Mouse (Mus musculus) hindbrain, embryonic 12.5 days (tissue): ENCODE results near the gene Qrsl1. TPM values are rescaled to one million over a fixed set of nuclear protein-coding genes. Genes with fewer than 3 reads are reported as not detected.

Source experiments
- ATAC-seq: fragments of 200-750 bp; cut with Nextera tagmentation; 2 replicates; pipeline ENCODE4 v1.8.0; 2017; ENCODE audit warnings: moderate TSS enrichment; ENCODE audit not compliant: low FRiP score
- H3K27ac ChIP-seq: fragments of 300-500 bp; sonication (generic); 2 replicates; pipeline ENCODE4 v1.5.1; 2016; ENCODE audit warnings: mild to moderate bottlenecking
- H3K27me3 ChIP-seq: fragments of 300-500 bp; sonication (generic); 2 replicates; pipeline ENCODE4 v1.6.1; 2016; ENCODE audit warnings: mild to moderate bottlenecking
- H3K36me3 ChIP-seq: fragments of 300-500 bp; sonication (generic); 2 replicates; pipeline ENCODE4 v1.6.1; 2016; ENCODE audit warnings: mild to moderate bottlenecking
- H3K4me1 ChIP-seq: fragments of 300-500 bp; sonication (generic); 2 replicates; pipeline ENCODE4 v1.6.1; 2016
- H3K4me2 ChIP-seq: fragments of 300-500 bp; sonication (generic); replicated peaks from 2 replicates; pipeline ENCODE4 v1.6.1; 2016; ENCODE audit warnings: mild to moderate bottlenecking
- H3K4me3 ChIP-seq: fragments of 300-500 bp; sonication (generic); 2 replicates; pipeline ENCODE4 v1.5.1; 2016; ENCODE audit warnings: mild to moderate bottlenecking
- H3K9ac ChIP-seq: fragments of 300-500 bp; sonication (generic); 2 replicates; pipeline ENCODE4 v1.6.1; 2016; ENCODE audit warnings: mild to moderate bottlenecking, moderate library complexity
- H3K9me3 ChIP-seq: fragments of 300-500 bp; sonication (generic); replicated peaks from 2 replicates; pipeline ENCODE4 v1.6.1; 2016; ENCODE audit warnings: mild to moderate bottlenecking
- WGBS: fragments of 180-500 bp; shearing (Covaris S2); methylation state at CpG from one replicate; pipeline ENCODE4 v1.1.7; 2016; 5-methylcytosine and 5-hydroxymethylcytosine counted together
- polyA plus RNA-seq: library from polyadenylated mRNA; unstranded; fragments of >200 nt; fragmentation: Nextera tagmentation; extraction: Ambion mirVana; gene quantifications from 2 replicates; pipeline ENCODE4 v1.2.1, GENCODE M21; 2016

Gene Qrsl1
- polyA plus RNA-seq, 1 experiment from 2014 or later: 24.1 TPM

DNA sequence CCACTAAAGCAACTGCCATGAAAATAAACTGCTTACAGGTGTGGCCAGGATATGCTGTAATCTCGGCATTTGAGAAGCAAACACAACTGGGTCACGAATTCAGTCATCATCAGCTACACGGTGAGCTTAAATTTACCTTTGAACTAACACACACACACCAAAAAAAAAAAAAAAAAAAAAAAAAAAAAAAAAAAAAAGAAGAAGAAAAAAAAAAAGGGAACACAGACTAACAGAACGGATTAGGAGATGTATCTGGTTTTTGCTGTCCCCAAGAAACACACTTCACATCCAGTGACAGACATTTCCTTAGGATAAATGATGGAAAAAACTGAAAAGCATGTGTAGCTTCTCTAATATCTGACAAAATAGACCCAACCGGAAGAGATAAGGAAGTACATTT is 49.6 kb downstream of the Qrsl1 start:
- no peak for ATAC-seq
- H3K4me2 ChIP-seq: no peak overlapping the region
- no peak overlapping the region for H3K9ac ChIP-seq
- no peaks in the 10 kb centered on the region for H3K27me3 ChIP-seq
- H3K9me3 ChIP-seq: no peaks in the 10 kb centered on the region
- H3K4me1 ChIP-seq: no peaks in the 10 kb centered on the region
- no peak overlapping the region for H3K4me3 ChIP-seq
- 90% methylated on average over 5 of the region's 5 CpGs for WGBS
- no peaks in the 10 kb centered on the region for H3K36me3 ChIP-seq
- H3K27ac ChIP-seq: no peak overlapping the region

- ATAC-seq: no peak
- Histone ChIP-seq H3K27me3 (no peaks in the 10 kb centered on the region), H3K4me2 (no peak overlapping the region), H3K4me3 (no peak overlapping the region), H3K36me3 (no peaks in the 10 kb centered on the region), H3K9ac (no peak overlapping the region), H3K27ac (no peak overlapping the region), H3K4me1 (no peaks in the 10 kb centered on the region), H3K9me3 (no peaks in the 10 kb centered on the region)
- WGBS: 89% methylated on average over 3 of the region's 3 CpGs
These were observed 52.1 kb downstream of the Qrsl1 start for GRCm38 (mm10) chr10:43849478-43849877.

DNA sequence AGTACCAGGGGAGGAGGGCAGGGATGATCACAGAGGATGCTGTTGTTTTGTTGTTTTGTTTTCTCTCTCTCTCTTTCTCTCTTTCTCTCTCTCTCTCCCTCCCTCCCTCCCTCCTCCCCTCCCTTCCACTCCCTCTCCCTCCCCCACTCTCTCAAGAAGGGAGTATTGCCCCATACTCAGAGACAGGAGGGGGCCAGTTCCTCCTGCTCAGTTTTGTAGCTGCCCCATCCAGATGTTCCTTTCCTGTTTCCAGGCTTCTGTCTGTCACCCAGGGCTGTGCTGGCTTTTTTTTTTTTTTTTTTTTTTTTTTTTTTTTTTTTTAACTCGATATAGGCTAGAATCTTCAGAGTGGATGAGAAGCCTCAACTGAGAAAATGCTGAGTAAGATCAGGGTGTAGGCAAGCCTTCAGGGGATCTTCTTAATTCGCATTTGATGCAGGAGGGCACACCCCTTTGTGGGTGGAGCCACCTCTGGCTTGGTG is 55.4 kb downstream of the Qrsl1 start:
- no peak overlapping the region for H3K4me3 ChIP-seq
- WGBS: 75% methylated on average over 2 of the region's 2 CpGs
- no peak overlapping the region for H3K27ac ChIP-seq
- no peak overlapping the region for H3K4me2 ChIP-seq
- H3K27me3 ChIP-seq: no peaks in the 10 kb centered on the region
- no peak for ATAC-seq
- no peak overlapping the region for H3K9ac ChIP-seq
- no peaks in the 10 kb centered on the region for H3K36me3 ChIP-seq
- H3K9me3 ChIP-seq: no peaks in the 10 kb centered on the region
- H3K4me1 ChIP-seq: no peaks in the 10 kb centered on the region

- H3K4me3 ChIP-seq: no peak overlapping the region
- H3K4me1 ChIP-seq: no peaks in the 10 kb centered on the region
- no peaks in the 10 kb centered on the region for H3K27me3 ChIP-seq
- no peak overlapping the region for H3K27ac ChIP-seq
- no peak for ATAC-seq
- H3K9ac ChIP-seq: no peak overlapping the region
- no peaks in the 10 kb centered on the region for H3K9me3 ChIP-seq
- no peak overlapping the region for H3K4me2 ChIP-seq
- WGBS: 73% methylated on average over 3 of the region's 3 CpGs
- no peaks in the 10 kb centered on the region for H3K36me3 ChIP-seq
These were observed 56.1 kb downstream of the Qrsl1 start for GRCm38 (mm10) chr10:43845442-43845841.

DNA sequence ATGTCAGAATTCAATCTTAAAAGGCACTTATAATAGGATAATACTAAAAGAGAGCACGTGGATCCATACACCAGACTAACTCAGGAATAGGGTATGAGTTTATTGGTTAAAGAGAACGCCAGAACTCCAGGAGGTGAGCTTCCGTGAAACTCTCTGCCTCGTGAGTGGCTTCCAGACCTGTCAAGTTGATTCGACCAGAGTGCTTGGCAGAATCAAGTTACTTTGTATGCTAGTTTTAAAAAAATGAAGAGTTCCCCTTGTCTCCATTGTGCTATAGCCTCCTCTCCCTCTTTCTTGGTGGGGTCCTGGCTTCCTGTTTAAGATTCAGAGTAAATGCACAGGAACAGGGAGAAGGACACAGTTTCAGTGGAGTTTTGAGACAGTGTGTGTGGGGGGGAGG is 60.1 kb downstream of the Qrsl1 start:
- Histone ChIP-seq H3K9me3 (no peaks in the 10 kb centered on the region), H3K27me3 (no peaks in the 10 kb centered on the region), H3K9ac (no peak overlapping the region), H3K27ac (no peak overlapping the region), H3K4me1 (no peaks in the 10 kb centered on the region), H3K4me3 (no peak overlapping the region), H3K36me3 (no peaks in the 10 kb centered on the region), H3K4me2 (no peak overlapping the region)
- no peak for ATAC-seq
- WGBS: 82% methylated on average over 5 of the region's 5 CpGs

DNA sequence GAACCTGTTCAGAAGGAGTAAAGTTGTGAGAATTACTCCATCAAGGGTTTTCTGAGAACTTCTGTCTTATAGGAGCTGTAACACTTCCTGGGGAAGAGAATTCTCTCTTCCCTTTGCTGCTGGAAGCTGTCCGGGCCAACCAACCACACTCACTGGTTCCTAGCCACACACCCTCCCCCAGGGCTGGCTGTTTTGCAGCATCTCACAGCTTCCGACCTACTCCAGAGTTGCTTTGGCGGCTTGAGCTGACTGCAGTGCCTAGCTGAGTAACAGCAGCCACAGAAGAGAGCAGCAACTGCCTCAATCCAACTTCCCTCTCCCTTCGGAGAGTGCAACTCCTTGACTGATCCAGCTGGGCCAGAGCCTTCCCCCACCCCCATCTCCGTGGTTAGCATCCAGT is 68.7 kb downstream of the Qrsl1 start:
- Histone ChIP-seq H3K4me3 (no peak overlapping the region), H3K36me3 (no peaks in the 10 kb centered on the region), H3K4me2 (no peak overlapping the region), H3K9me3 (no peaks in the 10 kb centered on the region), H3K27me3 (no peaks in the 10 kb centered on the region), H3K27ac (no peak overlapping the region), H3K4me1 (no peaks in the 10 kb centered on the region), H3K9ac (no peak overlapping the region)
- no peak for ATAC-seq
- WGBS: 25% methylated on average over 5 of the region's 5 CpGs

DNA sequence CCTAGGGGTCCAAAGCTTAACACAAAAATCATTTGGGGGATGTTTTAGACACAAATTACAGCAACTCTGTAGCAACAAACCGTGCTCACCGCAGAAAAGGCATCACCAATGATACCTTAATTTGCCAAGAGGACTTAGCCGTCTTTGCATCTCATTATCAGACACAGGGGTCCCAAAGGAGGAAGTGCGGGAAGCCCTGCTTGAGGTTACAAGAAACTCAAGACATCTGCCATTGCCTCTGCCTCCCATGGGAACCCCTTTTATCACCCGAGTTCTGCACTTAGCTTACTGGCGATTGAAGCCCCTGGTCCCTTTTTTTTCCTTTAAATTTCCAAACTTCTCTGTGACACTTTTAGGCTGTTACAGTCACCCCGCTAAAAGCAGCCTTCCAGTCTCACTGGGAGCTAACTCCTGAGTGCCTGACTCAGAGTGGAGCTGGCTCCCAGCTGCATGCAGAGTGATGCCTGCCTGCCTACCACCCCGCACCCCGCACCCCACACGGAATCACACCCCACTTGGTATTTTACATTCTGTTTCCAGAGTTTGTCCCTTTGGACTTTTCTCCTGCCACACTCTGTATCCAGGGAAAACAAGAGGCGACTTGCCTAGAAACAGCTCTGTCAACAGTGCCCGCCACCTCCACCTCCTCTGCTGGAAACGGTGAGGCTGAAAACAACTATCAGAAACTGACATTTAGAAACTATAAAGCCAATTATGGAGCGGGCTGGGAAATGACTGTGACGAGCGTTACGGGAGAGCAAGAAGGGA is 71.1 kb downstream of the Qrsl1 start:
- H3K9me3 ChIP-seq: no peaks in the 10 kb centered on the region
- no peak for ATAC-seq
- H3K36me3 ChIP-seq: no peaks in the 10 kb centered on the region
- H3K9ac ChIP-seq: no peak overlapping the region
- H3K4me1 ChIP-seq: no peaks in the 10 kb centered on the region
- no peaks in the 10 kb centered on the region for H3K27me3 ChIP-seq
- WGBS: 47% methylated on average over 17 of the region's 17 CpGs
- no peak overlapping the region for H3K4me2 ChIP-seq
- H3K27ac ChIP-seq: no peak overlapping the region
- H3K4me3 ChIP-seq: no peak overlapping the region

DNA sequence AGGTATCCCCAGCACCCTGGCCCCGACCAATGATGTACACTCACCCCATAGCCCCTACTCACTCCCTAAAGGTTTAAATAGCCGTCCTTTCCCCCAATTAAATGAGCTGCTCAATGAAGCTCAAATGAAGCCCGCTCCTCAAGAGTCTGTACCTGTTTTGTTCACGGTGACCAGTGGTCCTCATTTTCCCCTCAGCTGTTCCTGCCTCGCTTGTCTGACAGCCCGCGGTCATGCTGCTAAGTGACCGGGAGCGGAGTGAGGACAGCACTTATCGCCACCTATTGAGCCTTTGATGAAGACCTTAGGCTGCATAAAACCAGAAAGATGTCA is 72.9 kb downstream of the Qrsl1 start:
- no peak for ATAC-seq
- H3K4me3 ChIP-seq: no peak overlapping the region
- H3K9me3 ChIP-seq: no peaks in the 10 kb centered on the region
- WGBS: 95% methylated on average over 10 of the region's 10 CpGs
- no peak overlapping the region for H3K4me2 ChIP-seq
- no peaks in the 10 kb centered on the region for H3K27me3 ChIP-seq
- no peaks in the 10 kb centered on the region for H3K4me1 ChIP-seq
- no peak overlapping the region for H3K9ac ChIP-seq
- no peak overlapping the region for H3K27ac ChIP-seq
- no peaks in the 10 kb centered on the region for H3K36me3 ChIP-seq

DNA sequence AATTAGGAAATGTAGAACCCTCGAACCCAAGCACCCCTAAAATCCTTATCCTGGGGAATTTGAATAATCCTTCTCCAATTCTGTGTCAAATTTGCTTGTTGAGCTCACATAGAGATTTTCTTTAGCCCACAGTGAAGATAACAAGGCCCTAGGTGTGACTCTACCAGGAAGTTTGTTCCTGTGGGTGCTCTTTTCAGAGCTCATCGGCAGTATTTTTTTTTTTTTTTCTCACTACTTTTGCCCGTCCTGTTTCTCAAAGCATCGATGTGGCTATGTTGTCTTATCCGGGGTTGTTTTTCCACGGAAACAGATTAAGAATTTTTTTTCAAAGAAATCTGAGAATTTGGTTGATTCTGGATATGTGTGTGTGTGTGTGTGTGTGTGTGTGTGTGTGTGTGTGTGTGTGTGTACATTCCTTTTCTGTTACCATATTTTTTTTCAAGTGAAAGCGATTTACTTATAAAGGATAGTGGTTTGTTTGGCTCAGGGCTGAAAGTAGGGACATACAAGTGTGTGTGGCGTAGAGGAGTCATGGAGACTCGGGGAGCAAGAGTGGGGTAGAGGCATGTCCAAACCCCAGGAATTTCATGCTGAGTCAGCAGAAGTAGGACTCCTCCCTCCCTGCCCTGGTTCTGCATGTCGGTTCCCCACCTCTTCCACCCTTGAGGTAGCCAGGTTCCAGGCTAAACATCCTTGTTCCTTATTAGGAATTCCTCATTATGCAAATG is 73.4 kb downstream of the Qrsl1 start:
- 94% methylated on average over 10 of the region's 10 CpGs for WGBS
- ATAC-seq: no peak
- H3K27me3 ChIP-seq: no peaks in the 10 kb centered on the region

DNA sequence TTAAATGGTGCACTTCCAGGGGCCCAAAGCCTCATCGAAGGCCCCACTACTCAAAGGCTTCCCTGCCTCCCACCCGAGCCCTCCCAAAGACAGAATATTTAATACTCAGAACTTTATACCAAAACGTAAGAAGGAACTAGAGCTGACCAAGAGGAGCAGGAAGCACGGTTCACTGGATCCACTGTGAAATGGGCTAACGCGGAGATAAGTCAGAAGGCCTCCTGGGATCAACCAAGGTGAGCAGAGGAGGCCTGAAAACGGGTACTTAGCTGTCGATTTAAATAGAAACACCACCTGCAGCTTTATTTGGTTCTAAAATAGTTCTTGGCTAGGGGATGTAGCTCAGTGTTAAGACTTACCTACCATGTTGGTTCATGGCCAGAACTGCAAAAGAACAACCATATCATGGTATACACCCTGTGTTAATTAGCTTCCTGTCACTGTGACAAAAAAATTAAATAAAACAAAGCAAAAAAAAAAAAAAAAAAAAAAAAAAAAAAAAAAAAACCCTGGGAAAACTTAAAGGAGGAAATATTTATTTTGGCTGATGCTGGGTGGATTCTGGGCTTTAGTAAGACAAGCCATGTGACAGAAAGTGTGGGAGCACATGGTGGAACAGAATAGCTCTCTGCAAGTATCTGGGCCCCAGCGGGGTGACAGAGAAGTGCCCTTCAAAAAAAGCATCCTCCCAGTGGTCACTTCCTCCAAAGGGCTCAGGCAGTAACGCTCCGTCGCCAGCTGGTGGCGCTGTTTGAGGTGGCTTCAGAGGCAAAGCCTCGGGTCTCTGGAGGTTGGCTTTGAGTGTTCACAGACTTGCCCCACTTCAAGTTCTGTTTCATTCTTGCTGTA is 74.5 kb downstream of the Qrsl1 start:
- no peak overlapping the region for H3K27ac ChIP-seq
- no peaks in the 10 kb centered on the region for H3K9me3 ChIP-seq
- no peak overlapping the region for H3K9ac ChIP-seq
- no peaks in the 10 kb centered on the region for H3K27me3 ChIP-seq
- H3K4me3 ChIP-seq: no peak overlapping the region
- H3K4me1 ChIP-seq: no peaks in the 10 kb centered on the region
- WGBS: 82% methylated on average over 14 of the region's 14 CpGs
- no peak overlapping the region for H3K4me2 ChIP-seq
- ATAC-seq: no peak
- no peaks in the 10 kb centered on the region for H3K36me3 ChIP-seq

More for the DNA sequence above, 73.4 kb downstream of the Qrsl1 start:
- Histone ChIP-seq H3K36me3 (no peaks in the 10 kb centered on the region), H3K4me1 (no peaks in the 10 kb centered on the region), H3K9ac (no peak overlapping the region), H3K27ac (no peak overlapping the region), H3K4me3 (no peak overlapping the region), H3K9me3 (no peaks in the 10 kb centered on the region), H3K4me2 (no peak overlapping the region)

- H3K4me1 ChIP-seq: no peaks in the 10 kb centered on the region
- ATAC-seq: no peak
- H3K9me3 ChIP-seq: no peaks in the 10 kb centered on the region
- 94% methylated on average over 6 of the region's 6 CpGs for WGBS
- H3K4me2 ChIP-seq: no peak overlapping the region
- no peak overlapping the region for H3K4me3 ChIP-seq
- H3K27me3 ChIP-seq: no peaks in the 10 kb centered on the region
- no peak overlapping the region for H3K9ac ChIP-seq
- no peaks in the 10 kb centered on the region for H3K36me3 ChIP-seq
- H3K27ac ChIP-seq: no peak overlapping the region
These were observed 75.8 kb downstream of the Qrsl1 start for GRCm38 (mm10) chr10:43825696-43826095.

GRCm38 (mm10) chr10:43824713-43825112 is 76.8 kb downstream of the Qrsl1 start:
- Histone ChIP-seq H3K27me3 (no peaks in the 10 kb centered on the region), H3K9me3 (no peaks in the 10 kb centered on the region), H3K9ac (no peak overlapping the region), H3K4me3 (no peak overlapping the region), H3K4me2 (no peak overlapping the region), H3K36me3 (no peaks in the 10 kb centered on the region), H3K4me1 (no peaks in the 10 kb centered on the region), H3K27ac (no peak overlapping the region)
- ATAC-seq: no peak
- WGBS: 95% methylated on average over 3 of the region's 3 CpGs
